Mouse (Mus musculus): ENCODE measurements around the gene Creb3l4. TPM values are rescaled to one million over a fixed set of nuclear protein-coding genes. Genes with fewer than 3 reads are reported as not detected.
A peak's percentile ranks its signal among the peaks of the same experiment; 100 is the strongest.

Creb3l4 gene
- polyA plus RNA-seq, 1 experiment from 2014 or later: 5.5 TPM

- H3K27me3 ChIP-seq: no peaks in the 10 kb centered on the region
- peak; percentile 59 for ATAC-seq (ENCODE audit: low FRiP score)
- H3K27ac ChIP-seq: peak overlapping the region; percentile 61
- peak overlapping the region; percentile 69 for H3K4me2 ChIP-seq
- peaks cover 18% of the 10 kb centered on the region for H3K4me1 ChIP-seq
- peak overlapping the region; percentile 63 for H3K9ac ChIP-seq
- WGBS: 12% methylated on average over 6 of the region's 6 CpGs
- H3K36me3 ChIP-seq (replicated peaks): peaks cover 8% of the 10 kb centered on the region
- no peaks in the 10 kb centered on the region for H3K9me3 ChIP-seq
- H3K4me3 ChIP-seq (replicated peaks): peak overlapping the region; percentile 45
Measured at GRCm38 (mm10) chr3:90220088-90220487, 23.2 kb downstream of the Creb3l4 start.

GRCm38 (mm10) chr3:90215825-90216380 is 27.4 kb downstream of the Creb3l4 start:
- no peak overlapping the region for H3K27ac ChIP-seq
- H3K27me3 ChIP-seq: no peaks in the 10 kb centered on the region
- no peak overlapping the region for H3K4me3 ChIP-seq (replicated peaks)
- ATAC-seq (ENCODE audit: low FRiP score): no peak
- peaks cover 18% of the 10 kb centered on the region for H3K36me3 ChIP-seq (replicated peaks)
- WGBS: 39% methylated on average over 1 of the region's 1 CpGs
- H3K9ac ChIP-seq: no peak overlapping the region
- H3K4me2 ChIP-seq: no peak overlapping the region
- H3K9me3 ChIP-seq: no peaks in the 10 kb centered on the region
- H3K4me1 ChIP-seq: peaks cover 36% of the 10 kb centered on the region

- Histone ChIP-seq H3K4me2 (peak overlapping the region; percentile 86), H3K27ac (peak overlapping the region; percentile 86; the same call in 1 of the 2 replicates), H3K27me3 (no peaks in the 10 kb centered on the region), H3K9me3 (no peaks in the 10 kb centered on the region), H3K36me3 (replicated peaks) (peaks cover 35% of the 10 kb centered on the region), H3K4me3 (replicated peaks) (peak overlapping the region; percentile 84), H3K4me1 (peaks cover 24% of the 10 kb centered on the region), H3K9ac (peak overlapping the region; percentile 30; the same call in 1 of the 2 replicates)
- peak; percentile 59; the same call in 1 of the 2 replicates for ATAC-seq (ENCODE audit: low FRiP score)
- 14% methylated on average over 12 of the region's 12 CpGs for WGBS
Measured at GRCm38 (mm10) chr3:90213956-90214684, 29.2 kb downstream of the Creb3l4 start.

- ATAC-seq (ENCODE audit: low FRiP score): peak; percentile 94
- peak within 1 kb of the TSS; percentile 86 for H3K27ac ChIP-seq
- H3K27me3 ChIP-seq: no peaks in the 10 kb centered on the region
- peak within 1 kb of the TSS; percentile 84 for H3K4me3 ChIP-seq (replicated peaks)
- peak within 1 kb of the TSS; percentile 88 for H3K9ac ChIP-seq
- no peaks in the 10 kb centered on the region for H3K9me3 ChIP-seq
- H3K36me3 ChIP-seq (replicated peaks): peaks cover 42% of the 10 kb centered on the region
- peaks cover 24% of the 10 kb centered on the region for H3K4me1 ChIP-seq
- under 1% methylated on average over 42 of the region's 42 CpGs for WGBS
- H3K4me2 ChIP-seq: peak within 1 kb of the TSS; percentile 86
Measured at GRCm38 (mm10) chr3:90213377-90213866, 29.9 kb downstream of the Creb3l4 start, which contains the start of the genes Rps27 and Rab13. Gene Rps27, minus strand, starts transcription at chr3:90213651. Gene Rab13, plus strand, starts transcription at chr3:90213695.

GRCm38 (mm10) chr3:90212723-90213122 is 30.6 kb downstream of the Creb3l4 start:
- H3K36me3 ChIP-seq (replicated peaks): peaks cover 49% of the 10 kb centered on the region
- no peak for ATAC-seq (ENCODE audit: low FRiP score)
- H3K27me3 ChIP-seq: no peaks in the 10 kb centered on the region
- peak overlapping the region; percentile 88 for H3K9ac ChIP-seq
- H3K9me3 ChIP-seq: no peaks in the 10 kb centered on the region
- WGBS: 24% methylated on average over 5 of the region's 5 CpGs
- no peak overlapping the region for H3K27ac ChIP-seq
- peak overlapping the region; percentile 84 for H3K4me3 ChIP-seq (replicated peaks)
- H3K4me1 ChIP-seq: peaks cover 24% of the 10 kb centered on the region
- peak overlapping the region; percentile 86 for H3K4me2 ChIP-seq

GRCm38 (mm10) chr3:90211475-90212398 is 31.6 kb downstream of the Creb3l4 start:
- no peak for ATAC-seq (ENCODE audit: low FRiP score)
- H3K4me3 ChIP-seq (replicated peaks): peak overlapping the region; percentile 84
- peaks cover 24% of the 10 kb centered on the region for H3K4me1 ChIP-seq
- H3K27ac ChIP-seq: no peak overlapping the region
- H3K36me3 ChIP-seq (replicated peaks): peaks cover 51% of the 10 kb centered on the region
- H3K27me3 ChIP-seq: no peaks in the 10 kb centered on the region
- WGBS: 89% methylated on average over 13 of the region's 13 CpGs
- peak overlapping the region; percentile 86 for H3K4me2 ChIP-seq
- no peaks in the 10 kb centered on the region for H3K9me3 ChIP-seq
- H3K9ac ChIP-seq: no peak overlapping the region

GRCm38 (mm10) chr3:90209908-90210566 is 33.3 kb downstream of the Creb3l4 start:
- 94% methylated on average over 5 of the region's 5 CpGs for WGBS
- no peak for ATAC-seq (ENCODE audit: low FRiP score)
- Histone ChIP-seq H3K4me1 (peaks cover 24% of the 10 kb centered on the region), H3K9me3 (no peaks in the 10 kb centered on the region), H3K27me3 (no peaks in the 10 kb centered on the region), H3K27ac (no peak overlapping the region), H3K4me3 (replicated peaks) (no peak overlapping the region), H3K36me3 (replicated peaks) (peaks cover 54% of the 10 kb centered on the region), H3K9ac (no peak overlapping the region; the same call in 1 of the 2 replicates), H3K4me2 (no peak overlapping the region)

- H3K4me2 ChIP-seq: no peak overlapping the region
- no peaks in the 10 kb centered on the region for H3K9me3 ChIP-seq
- no peak overlapping the region for H3K9ac ChIP-seq
- WGBS: 85% methylated on average over 2 of the region's 2 CpGs
- no peak overlapping the region for H3K4me3 ChIP-seq (replicated peaks)
- peaks cover 17% of the 10 kb centered on the region for H3K4me1 ChIP-seq
- no peak for ATAC-seq (ENCODE audit: low FRiP score)
- H3K27ac ChIP-seq: no peak overlapping the region
- peaks cover 54% of the 10 kb centered on the region for H3K36me3 ChIP-seq (replicated peaks)
- no peaks in the 10 kb centered on the region for H3K27me3 ChIP-seq
Measured at GRCm38 (mm10) chr3:90208662-90209061, 34.6 kb downstream of the Creb3l4 start.

GRCm38 (mm10) chr3:90204582-90204981 is 38.7 kb downstream of the Creb3l4 start:
- WGBS: 94% methylated on average over 2 of the region's 2 CpGs
- Histone ChIP-seq H3K27me3 (no peaks in the 10 kb centered on the region), H3K36me3 (replicated peaks) (peaks cover 23% of the 10 kb centered on the region), H3K27ac (no peak overlapping the region), H3K4me2 (no peak overlapping the region), H3K9ac (no peak overlapping the region), H3K9me3 (no peaks in the 10 kb centered on the region), H3K4me3 (replicated peaks) (no peak overlapping the region), H3K4me1 (no peaks in the 10 kb centered on the region)
- no peak for ATAC-seq (ENCODE audit: low FRiP score)

- ATAC-seq (ENCODE audit: low FRiP score): no peak
- Histone ChIP-seq H3K36me3 (replicated peaks) (peaks cover 14% of the 10 kb centered on the region), H3K4me1 (no peaks in the 10 kb centered on the region), H3K27ac (no peak overlapping the region), H3K9ac (no peak overlapping the region), H3K9me3 (no peaks in the 10 kb centered on the region), H3K27me3 (no peaks in the 10 kb centered on the region), H3K4me3 (replicated peaks) (no peak overlapping the region), H3K4me2 (no peak overlapping the region)
- WGBS: 75% methylated on average over 5 of the region's 5 CpGs
Measured at GRCm38 (mm10) chr3:90203619-90204018, 39.7 kb downstream of the Creb3l4 start.

GRCm38 (mm10) chr3:90202884-90203283 is 40.4 kb downstream of the Creb3l4 start:
- H3K4me1 ChIP-seq: no peaks in the 10 kb centered on the region
- H3K4me3 ChIP-seq (replicated peaks): no peak overlapping the region
- WGBS: 38% methylated on average over 1 of the region's 1 CpGs
- no peak overlapping the region for H3K9ac ChIP-seq
- H3K9me3 ChIP-seq: no peaks in the 10 kb centered on the region
- peaks cover 6% of the 10 kb centered on the region for H3K36me3 ChIP-seq (replicated peaks)
- H3K27ac ChIP-seq: no peak overlapping the region
- no peaks in the 10 kb centered on the region for H3K27me3 ChIP-seq
- ATAC-seq (ENCODE audit: low FRiP score): no peak
- no peak overlapping the region for H3K4me2 ChIP-seq

Data from forebrain, embryonic 12.5 days (tissue).